Mouse (Mus musculus) forebrain, embryonic 15.5 days (tissue): Measurements from ENCODE around the gene Wdr59. TPM values are rescaled to one million over a fixed set of nuclear protein-coding genes. Genes with fewer than 3 reads are reported as not detected.

ENCODE experiments used
- ATAC-seq: fragments of 200-750 bp; cut with Nextera tagmentation; replicated peaks from 2 replicates; pipeline ENCODE4 v1.8.0; 2017; ENCODE audit warnings: mild to moderate bottlenecking, moderate TSS enrichment, moderate library complexity
- H3K27ac ChIP-seq: fragments of 300-500 bp; sonication (generic); replicated peaks from 2 replicates; pipeline ENCODE4 v1.5.1; 2015; ENCODE audit warnings: mild to moderate bottlenecking, inconsistent platforms
- H3K27me3 ChIP-seq: fragments of 300-500 bp; sonication (generic); 2 replicates; pipeline ENCODE4 v1.6.1; 2015; ENCODE audit warnings: inconsistent platforms
- H3K36me3 ChIP-seq: fragments of 300-500 bp; sonication (generic); 2 replicates; pipeline ENCODE4 v1.6.1; 2015; ENCODE audit warnings: mild to moderate bottlenecking, inconsistent platforms
- H3K4me1 ChIP-seq: fragments of 300-500 bp; sonication (generic); 2 replicates; pipeline ENCODE4 v1.6.1; 2015; ENCODE audit warnings: inconsistent platforms
- H3K4me2 ChIP-seq: fragments of 300-500 bp; sonication (generic); replicated peaks from 2 replicates; pipeline ENCODE4 v1.6.1; 2015; ENCODE audit warnings: mild to moderate bottlenecking, inconsistent platforms
- H3K4me3 ChIP-seq: fragments of 300-500 bp; sonication (generic); 2 replicates; pipeline ENCODE4 v1.5.1; 2015; ENCODE audit warnings: mild to moderate bottlenecking, inconsistent platforms
- H3K9ac ChIP-seq: fragments of 300-500 bp; sonication (generic); replicated peaks from 2 replicates; pipeline ENCODE4 v1.6.1; 2015; ENCODE audit warnings: mild to moderate bottlenecking, inconsistent platforms
- H3K9me3 ChIP-seq: fragments of 300-500 bp; sonication (generic); 2 replicates; pipeline ENCODE4 v1.6.1; 2016; ENCODE audit warnings: inconsistent platforms
- WGBS: fragments of 180-500 bp; shearing (Covaris S2); methylation state at CpG from one replicate; pipeline ENCODE4 v1.1.7; 2015; ENCODE audit warnings: mixed read lengths; 5-methylcytosine and 5-hydroxymethylcytosine counted together
- microRNA-seq: library from miRNA; unstranded; fragments of <30 nt; microRNA quantifications from one replicate; pipeline ENCODE4, GENCODE M21; 2016
- polyA plus RNA-seq: library from polyadenylated mRNA; unstranded; fragments of >200 nt; fragmentation: Nextera tagmentation; extraction: Ambion mirVana; gene quantifications from 2 replicates; pipeline ENCODE4 v1.2.1, GENCODE M21; 2015

The Wdr59 gene
- polyA plus RNA-seq, 1 experiment from 2014 or later, result 8.6 TPM

DNA sequence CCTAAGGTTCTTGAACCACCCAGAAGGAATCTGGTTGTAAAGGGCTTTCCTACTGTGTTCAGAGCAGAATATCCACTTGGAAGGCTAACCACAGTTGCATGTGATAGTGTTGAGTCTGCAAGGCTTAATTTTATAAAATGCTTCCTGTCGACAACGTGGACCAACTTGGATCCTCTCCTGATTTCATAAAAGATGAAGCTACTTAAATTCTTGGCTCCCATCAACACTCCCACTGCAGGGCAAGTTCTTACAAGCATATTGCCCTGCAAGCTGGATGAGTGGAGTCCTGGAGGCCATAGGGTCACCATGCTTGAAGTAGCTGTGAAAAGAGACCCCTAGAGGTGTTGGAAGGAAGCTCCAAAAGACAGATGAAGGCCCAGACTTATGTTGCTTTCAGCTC is 99.3 kb downstream of the Wdr59 start:
- ATAC-seq, result no peak
- WGBS, result 73% methylated on average over 2 of the region's 2 CpGs
- no peak overlapping the region for H3K4me2 ChIP-seq
- H3K4me3 ChIP-seq, result no peak overlapping the region
- H3K9ac ChIP-seq, result no peak overlapping the region
- H3K4me1 ChIP-seq, result no peaks in the 10 kb centered on the region
- H3K36me3 ChIP-seq, result no peaks in the 10 kb centered on the region
- no peaks in the 10 kb centered on the region for H3K9me3 ChIP-seq
- no peak overlapping the region for H3K27ac ChIP-seq
- H3K27me3 ChIP-seq, result no peaks in the 10 kb centered on the region

DNA sequence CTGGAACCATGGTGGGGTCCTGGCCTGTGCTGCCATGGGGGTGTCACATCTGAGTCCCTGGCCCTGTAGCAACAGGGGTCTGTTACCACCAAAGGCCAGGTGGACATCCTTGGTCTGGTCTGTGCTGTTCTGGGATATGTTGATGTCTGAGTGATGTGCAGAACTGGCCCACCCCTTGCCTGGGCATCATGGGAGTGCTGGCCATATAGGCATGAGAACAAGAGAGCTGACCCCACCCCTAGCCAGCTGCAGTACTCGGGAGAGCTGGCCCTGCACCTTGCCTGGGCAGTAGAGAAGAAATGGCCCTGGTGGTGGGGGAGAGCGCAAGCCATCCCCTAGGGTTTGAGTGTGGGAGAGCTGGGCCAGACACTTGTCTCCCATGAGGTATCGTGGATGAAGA is 102.7 kb downstream of the Wdr59 start:
- Histone ChIP-seq H3K9me3 (no peaks in the 10 kb centered on the region), H3K4me1 (no peaks in the 10 kb centered on the region), H3K27ac (no peak overlapping the region), H3K4me2 (no peak overlapping the region), H3K9ac (no peak overlapping the region), H3K36me3 (no peaks in the 10 kb centered on the region), H3K4me3 (no peak overlapping the region), H3K27me3 (no peaks in the 10 kb centered on the region)
- WGBS, result 72% methylated on average over 3 of the region's 3 CpGs
- no peak for ATAC-seq

DNA sequence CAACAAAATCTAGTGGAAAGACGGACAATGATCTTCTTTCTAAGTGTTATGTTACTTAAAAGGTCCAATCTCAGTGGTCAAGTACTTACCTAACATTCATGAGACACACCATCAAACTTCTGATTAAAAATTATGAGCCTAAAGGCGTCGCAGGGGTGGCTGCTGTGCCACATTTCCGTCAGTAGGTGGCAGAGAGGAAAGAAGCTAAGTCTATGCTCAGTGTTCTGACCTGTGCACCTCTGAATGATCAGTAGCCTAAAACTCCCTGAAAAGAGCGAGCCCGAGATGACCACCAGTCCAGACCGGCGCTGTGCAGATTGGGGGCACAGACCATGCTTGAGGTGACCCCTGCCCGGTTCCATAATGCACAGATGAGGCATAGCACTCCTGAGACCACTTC is 103.3 kb downstream of the Wdr59 start:
- no peak for ATAC-seq
- no peaks in the 10 kb centered on the region for H3K36me3 ChIP-seq
- H3K4me3 ChIP-seq, result no peak overlapping the region
- H3K27ac ChIP-seq, result no peak overlapping the region
- H3K9ac ChIP-seq, result no peak overlapping the region
- no peaks in the 10 kb centered on the region for H3K4me1 ChIP-seq
- WGBS, result 30% methylated on average over 9 of the region's 9 CpGs
- no peak overlapping the region for H3K4me2 ChIP-seq
- no peaks in the 10 kb centered on the region for H3K27me3 ChIP-seq
- no peaks in the 10 kb centered on the region for H3K9me3 ChIP-seq

DNA sequence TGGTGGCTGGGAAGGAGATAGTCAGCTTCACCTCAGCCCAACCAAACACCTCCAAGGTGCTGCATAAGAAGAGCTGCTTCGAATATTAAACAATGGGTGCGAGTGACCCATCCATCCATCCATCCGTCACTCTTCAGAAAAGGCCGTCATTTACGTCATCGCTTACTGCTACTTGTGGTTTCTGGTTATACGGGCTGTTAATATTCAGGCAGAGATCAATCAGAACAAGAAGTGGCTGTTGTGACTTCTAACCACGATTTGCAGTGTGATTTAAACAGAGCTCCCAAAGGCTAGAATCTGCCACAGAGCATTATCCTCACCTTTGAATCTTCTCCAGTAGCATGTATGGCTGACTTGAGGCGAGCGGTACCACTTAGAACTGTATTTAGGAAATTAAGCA is 104.7 kb downstream of the Wdr59 start:
- Histone ChIP-seq H3K4me2 (no peak overlapping the region), H3K4me3 (no peak overlapping the region), H3K27ac (no peak overlapping the region), H3K9ac (no peak overlapping the region), H3K27me3 (no peaks in the 10 kb centered on the region), H3K9me3 (no peaks in the 10 kb centered on the region), H3K4me1 (no peaks in the 10 kb centered on the region), H3K36me3 (no peaks in the 10 kb centered on the region)
- 90% methylated on average over 10 of the region's 10 CpGs for WGBS
- ATAC-seq, result no peak

DNA sequence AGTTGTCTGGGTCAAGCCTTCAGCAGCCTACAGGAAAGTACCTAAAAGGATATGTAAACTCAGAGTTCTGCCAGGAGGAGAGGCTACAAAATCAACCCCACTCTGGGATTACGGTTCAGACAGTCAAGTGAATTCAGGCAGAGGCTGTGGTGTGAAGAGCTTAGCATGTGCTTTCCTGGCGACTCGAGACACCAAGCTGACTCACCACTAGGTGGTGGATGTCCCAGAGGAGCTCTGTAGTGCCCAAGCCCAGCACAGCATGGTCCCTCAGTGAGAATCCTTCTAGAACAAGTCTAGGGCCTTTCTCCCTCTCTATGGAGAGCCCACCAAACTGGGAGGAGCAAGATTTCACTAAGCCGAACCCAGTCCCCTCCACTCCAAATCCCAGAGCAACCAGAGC is 118.5 kb downstream of the Wdr59 start:
- no peak overlapping the region for H3K9ac ChIP-seq
- no peak overlapping the region for H3K4me2 ChIP-seq
- no peak for ATAC-seq
- no peaks in the 10 kb centered on the region for H3K4me1 ChIP-seq
- H3K27me3 ChIP-seq, result peaks cover 7% of the 10 kb centered on the region; the same call in 1 of the 2 replicates
- WGBS, result 45% methylated on average over 4 of the region's 4 CpGs
- H3K9me3 ChIP-seq, result no peaks in the 10 kb centered on the region
- no peak overlapping the region for H3K4me3 ChIP-seq
- H3K36me3 ChIP-seq, result no peaks in the 10 kb centered on the region
- no peak overlapping the region for H3K27ac ChIP-seq

Small RNA genes within 50 kb of the gene (microRNA-seq; reads per million reads assigned to microRNA genes)
- not detected for gene Mir1957b

Other genes with a start within 250 kb of the Wdr59 start
- 34.3 and 34.9 TPM in 2 replicates for gene Rfwd3, start 221.9 kb downstream of the Wdr59 start, polyA plus RNA-seq
- 0.33 and 0.56 TPM in 2 replicates for gene Mlkl, start 183.9 kb downstream of the Wdr59 start, polyA plus RNA-seq
- gene Fa2h, start 128.3 kb downstream of the Wdr59 start, polyA plus RNA-seq, result not detected in 2 replicates
- gene Znrf1, start 14.0 kb upstream of the Wdr59 start, polyA plus RNA-seq, result 99.8 and 102 TPM in 2 replicates
- 0.54 and 0.60 TPM in 2 replicates for gene Ldhd, start 108.3 kb upstream of the Wdr59 start, polyA plus RNA-seq
- gene Zfp1, start 121.3 kb upstream of the Wdr59 start, polyA plus RNA-seq, result 32.3 and 34.4 TPM in 2 replicates
- not detected in 2 replicates for gene Ctrb1, start 168.9 kb upstream of the Wdr59 start, polyA plus RNA-seq
- gene Bcar1, start 221.7 kb upstream of the Wdr59 start, polyA plus RNA-seq, result 51.8 and 55.1 TPM in 2 replicates